Mouse (Mus musculus) midbrain, embryonic 14.5 days (tissue): ENCODE measurements around the gene Zfp385a. TPM values are rescaled to one million over a fixed set of nuclear protein-coding genes. Genes with fewer than 3 reads are reported as not detected.

Experiments
- ATAC-seq: fragments of 200-750 bp; cut with Nextera tagmentation; 2 replicates; pipeline ENCODE4 v1.8.0; 2017; ENCODE audit warnings: moderate number of reproducible peaks, moderate library complexity; ENCODE audit not compliant: low FRiP score, low TSS enrichment
- DNase-seq: peaks from one replicate; pipeline ENCODE4 v3.0.0-alpha.2; 2015
- H3K27ac ChIP-seq: fragments of 300-500 bp; sonication (generic); replicated peaks from 2 replicates; pipeline ENCODE4 v1.5.1; 2014; ENCODE audit warnings: mild to moderate bottlenecking, low read depth, low read length, moderate library complexity
- H3K27me3 ChIP-seq: fragments of 300-500 bp; sonication (generic); 2 replicates; pipeline ENCODE4 v1.6.1; 2014; ENCODE audit warnings: low read length, control low read depth, mixed read lengths; ENCODE audit not compliant: control insufficient read depth, insufficient read depth
- H3K36me3 ChIP-seq: fragments of 300-500 bp; sonication (generic); 2 replicates; pipeline ENCODE4 v1.6.1; 2014; ENCODE audit warnings: low read length, control low read depth; ENCODE audit not compliant: control insufficient read depth, insufficient read depth
- H3K4me1 ChIP-seq: fragments of 300-500 bp; sonication (generic); 2 replicates; pipeline ENCODE4 v1.6.1; 2014; ENCODE audit warnings: mild to moderate bottlenecking, antibody characterized with exemption, low read length, control low read depth; ENCODE audit not compliant: control insufficient read depth, insufficient read depth
- H3K4me2 ChIP-seq: fragments of 300-500 bp; sonication (generic); 2 replicates; pipeline ENCODE4 v1.6.1; 2014; ENCODE audit warnings: mild to moderate bottlenecking, low read length, moderate library complexity
- H3K4me3 ChIP-seq: fragments of 300-500 bp; sonication (generic); replicated peaks from 2 replicates; pipeline ENCODE4 v1.5.1; 2014; ENCODE audit warnings: low read depth, low read length
- H3K9ac ChIP-seq: fragments of 300-500 bp; sonication (generic); replicated peaks from 2 replicates; pipeline ENCODE4 v1.6.1; 2014; ENCODE audit warnings: mild to moderate bottlenecking, low read length, moderate library complexity
- H3K9me3 ChIP-seq: fragments of 300-500 bp; sonication (generic); 2 replicates; pipeline ENCODE4 v1.6.1; 2016; ENCODE audit warnings: low read length, control low read depth, mixed read lengths; ENCODE audit not compliant: control insufficient read depth
- WGBS: fragments of 180-500 bp; shearing (Covaris S2); extraction: QIAGEN DNeasy Blood & Tissue Kit; methylation state at CpG from one replicate; pipeline ENCODE4 v1.1.7; 2014; 5-methylcytosine and 5-hydroxymethylcytosine counted together
- polyA plus RNA-seq: library from polyadenylated mRNA; unstranded; fragments of >200 nt; fragmentation: Nextera tagmentation; extraction: Ambion mirVana; gene quantifications from 2 replicates; pipeline ENCODE4 v1.2.1, GENCODE M21; 2014

Zfp385a gene
- polyA plus RNA-seq, 1 experiment from 2014 or later = 20.9 TPM

GRCm38 (mm10) chr15:103310365-103310910 is 29.5 kb downstream of the Zfp385a start, which contains the start of gene Gpr84:
Gene Gpr84, minus strand, starts transcription at chr15:103310612.
- no peak within 1 kb of the TSS for H3K27ac ChIP-seq
- H3K9me3 ChIP-seq = no peaks in the 10 kb centered on the region
- H3K4me1 ChIP-seq = peaks cover 25% of the 10 kb centered on the region
- no peaks in the 10 kb centered on the region; the same call in 1 of the 2 replicates for H3K27me3 ChIP-seq
- no peak within 1 kb of the TSS for H3K4me3 ChIP-seq
- H3K36me3 ChIP-seq = peaks cover 5% of the 10 kb centered on the region; the same call in 1 of the 2 replicates
- H3K9ac ChIP-seq = no peak within 1 kb of the TSS
- DNase-seq (no peak), ATAC-seq (no peak)
- no peak within 1 kb of the TSS for H3K4me2 ChIP-seq
- 80% methylated on average over 6 of the region's 6 CpGs for WGBS

- no peak overlapping the region for H3K27ac ChIP-seq
- no peak for DNase-seq
- H3K4me2 ChIP-seq = peak overlapping the region; percentile 15; the same call in 1 of the 2 replicates
- ATAC-seq = no peak
- no peaks in the 10 kb centered on the region; the same call in 1 of the 2 replicates for H3K27me3 ChIP-seq
- no peak overlapping the region for H3K4me3 ChIP-seq
- 63% methylated on average over 26 of the region's 26 CpGs for WGBS
- peaks cover 28% of the 10 kb centered on the region for H3K4me1 ChIP-seq
- no peaks in the 10 kb centered on the region for H3K9me3 ChIP-seq
- H3K36me3 ChIP-seq = no peaks in the 10 kb centered on the region
- H3K9ac ChIP-seq = peak overlapping the region; percentile 14; the same call in 1 of the 2 replicates
Observed at GRCm38 (mm10) chr15:103308876-103309580, 30.9 kb downstream of the Zfp385a start.

GRCm38 (mm10) chr15:103308056-103308875 is 31.6 kb downstream of the Zfp385a start:
- no peak overlapping the region for H3K27ac ChIP-seq
- peak overlapping the region; percentile 14; the same call in 1 of the 2 replicates for H3K9ac ChIP-seq
- peaks cover 36% of the 10 kb centered on the region for H3K4me1 ChIP-seq
- DNase-seq (no peak), ATAC-seq (no peak)
- H3K27me3 ChIP-seq = no peaks in the 10 kb centered on the region; the same call in 1 of the 2 replicates
- peak overlapping the region; percentile 15; the same call in 1 of the 2 replicates for H3K4me2 ChIP-seq
- no peaks in the 10 kb centered on the region for H3K9me3 ChIP-seq
- H3K36me3 ChIP-seq = no peaks in the 10 kb centered on the region
- no peak overlapping the region for H3K4me3 ChIP-seq
- WGBS = 46% methylated on average over 28 of the region's 28 CpGs

GRCm38 (mm10) chr15:103307125-103307524 is 32.8 kb downstream of the Zfp385a start:
- 1% methylated on average over 7 of the region's 7 CpGs for WGBS
- Histone ChIP-seq H3K9ac (no peak overlapping the region; the same call in 1 of the 2 replicates), H3K4me3 (no peak overlapping the region), H3K4me2 (peak overlapping the region; percentile 13; the same call in 1 of the 2 replicates), H3K9me3 (no peaks in the 10 kb centered on the region), H3K4me1 (peaks cover 47% of the 10 kb centered on the region), H3K27me3 (no peaks in the 10 kb centered on the region; the same call in 1 of the 2 replicates), H3K36me3 (no peaks in the 10 kb centered on the region), H3K27ac (peak overlapping the region; percentile 99)
- DNase-seq = peak; percentile 97
- no peak for ATAC-seq

GRCm38 (mm10) chr15:103305792-103306645 is 33.9 kb downstream of the Zfp385a start:
- Histone ChIP-seq H3K4me1 (peaks cover 58% of the 10 kb centered on the region), H3K9ac (peak overlapping the region; percentile 76), H3K4me2 (peak overlapping the region; percentile 81)

GRCm38 (mm10) chr15:103305070-103305678 is 34.7 kb downstream of the Zfp385a start:
- Histone ChIP-seq H3K4me1 (peaks cover 66% of the 10 kb centered on the region), H3K4me2 (peak overlapping the region; percentile 81), H3K36me3 (no peaks in the 10 kb centered on the region), H3K9ac (peak overlapping the region; percentile 76), H3K27ac (peak overlapping the region; percentile 99), H3K4me3 (peak overlapping the region; percentile 42), H3K27me3 (no peaks in the 10 kb centered on the region; the same call in 1 of the 2 replicates), H3K9me3 (no peaks in the 10 kb centered on the region)
- ATAC-seq (peak; percentile 95), DNase-seq (peak; percentile 99)
- WGBS = under 1% methylated on average over 71 of the region's 71 CpGs

More at GRCm38 (mm10) chr15:103305792-103306645, 33.9 kb downstream of the Zfp385a start:
- 29% methylated on average over 8 of the region's 8 CpGs for WGBS
- Histone ChIP-seq H3K27me3 (no peaks in the 10 kb centered on the region; the same call in 1 of the 2 replicates), H3K9me3 (no peaks in the 10 kb centered on the region), H3K27ac (peak overlapping the region; percentile 99), H3K4me3 (peak overlapping the region; percentile 36), H3K36me3 (no peaks in the 10 kb centered on the region)
- ATAC-seq (no peak), DNase-seq (no peak)

GRCm38 (mm10) chr15:103304616-103304969 is 35.3 kb downstream of the Zfp385a start:
- H3K36me3 ChIP-seq = no peaks in the 10 kb centered on the region
- peaks cover 70% of the 10 kb centered on the region for H3K4me1 ChIP-seq
- peak overlapping the region; percentile 98 for H3K27ac ChIP-seq
- ATAC-seq = no peak
- H3K27me3 ChIP-seq = no peaks in the 10 kb centered on the region; the same call in 1 of the 2 replicates
- H3K9me3 ChIP-seq = no peaks in the 10 kb centered on the region
- H3K4me2 ChIP-seq = peak overlapping the region; percentile 81
- H3K9ac ChIP-seq = peak overlapping the region; percentile 74
- peak; percentile 52 for DNase-seq
- WGBS = 2% methylated on average over 9 of the region's 9 CpGs
- peak overlapping the region; percentile 42 for H3K4me3 ChIP-seq
